Mouse (Mus musculus): ENCODE measurements around the gene Myo1e. TPM values are rescaled to one million over a fixed set of nuclear protein-coding genes. Genes with fewer than 3 reads are reported as not detected.

Gene Myo1e
- polyA plus RNA-seq (2012; rRNA removed) (0.83 and 1.1 TPM in 2 replicates), polyA plus RNA-seq (2014; fragmentation: Nextera tagmentation; extraction: Ambion mirVana) (1.8 and 2.3 TPM in 2 replicates)

DNA sequence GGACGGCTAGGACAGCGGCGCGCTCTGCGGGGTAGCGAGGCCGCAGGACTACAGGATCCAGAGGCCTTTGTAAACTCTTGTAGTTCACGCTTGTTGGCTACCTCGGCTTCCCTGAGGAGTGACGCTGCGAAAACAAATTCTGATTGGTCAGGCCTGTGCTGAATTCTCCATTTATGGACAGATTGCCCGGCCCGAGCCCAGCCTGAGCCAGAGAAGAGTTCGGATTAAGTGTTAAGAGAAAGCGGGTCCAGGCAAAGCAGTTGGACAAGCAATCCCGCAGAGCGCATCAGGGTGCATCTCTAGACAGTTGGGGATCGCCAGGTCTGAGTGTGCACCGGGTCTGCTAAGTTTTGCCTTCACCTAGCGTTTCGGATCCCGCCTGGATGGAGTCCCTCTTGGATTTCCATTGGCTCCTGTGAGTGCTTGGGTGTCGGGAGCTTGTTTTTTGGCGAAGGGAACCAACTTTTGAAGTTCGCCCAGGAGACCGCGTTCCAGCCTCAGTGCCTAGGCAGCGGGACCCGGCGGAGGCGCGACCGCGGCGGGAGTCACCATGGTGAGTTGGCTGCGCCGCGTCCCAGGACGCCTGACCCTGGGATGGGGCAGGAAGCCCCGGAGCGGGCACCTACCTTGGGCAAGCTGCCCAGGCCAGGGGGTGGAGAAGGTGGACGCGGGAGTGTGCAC, at the start of gene Myo1e:
TSS of gene Myo1e (plus strand) at position 200 of the 681 bp plus-strand sequence.
- Histone ChIP-seq H3K36me3 (replicated peaks; ENCODE audit: control insufficient read depth, insufficient read depth, low read depth) (no peaks in the 10 kb centered on the region), H3K27ac (no peak within 1 kb of the TSS), H3K4me1 (replicated peaks; ENCODE audit: control insufficient read depth in 2 of 2, insufficient read depth in 2 of 2, low read length in 1 of 2) (peaks cover 0 to 3% of the 10 kb centered on the region in 2 experiments; a peak in 1 of 4 replicates), H3K27me3 (ENCODE audit: control insufficient read depth, insufficient read depth, low read length) (peaks cover 27% of the 10 kb centered on the region), H3K4me3 (ENCODE audit: insufficient read depth in 1 of 2, low read depth in 2 of 2, low read length in 2 of 2) (peak within 1 kb of the TSS; percentile 54 to 63), H3K9ac (replicated peaks) (no peak within 1 kb of the TSS; the same call in none of the 2 replicates), H3K4me2 (ENCODE audit: low read depth) (peak within 1 kb of the TSS; percentile 59), H3K9me3 (ENCODE audit: control insufficient read depth, low read length) (no peaks in the 10 kb centered on the region)
- peak; percentile 80 for ATAC-seq (ENCODE audit: insufficient read depth)
- WGBS (ENCODE audit: insufficient replicate concordance) = under 1% methylated on average over 43 of the region's 43 CpGs
- TF ChIP-seq EP300 (IDR thresholded peaks at IDR 0.05; ENCODE audit: low read depth) = no peak
- TF ChIP-seq CTCF (IDR thresholded peaks at IDR 0.05; ENCODE audit: low read depth) = no peak
- DNase-seq (ENCODE audit: low read depth in 3 of 3, low spot score in 3 of 3) = peak; percentile 41 to 51 (median 43)

- no peak overlapping the region for H3K4me3 ChIP-seq (ENCODE audit: insufficient read depth in 1 of 2, low read depth in 2 of 2, low read length in 2 of 2)
- ATAC-seq (ENCODE audit: insufficient read depth) (no peak), DNase-seq (ENCODE audit: low read depth in 3 of 3, low spot score in 3 of 3) (no peak)
- no peaks in the 10 kb centered on the region for H3K9me3 ChIP-seq (ENCODE audit: control insufficient read depth, low read length)
- H3K36me3 ChIP-seq (replicated peaks; ENCODE audit: control insufficient read depth, insufficient read depth, low read depth) = no peaks in the 10 kb centered on the region
- H3K4me1 ChIP-seq (replicated peaks; ENCODE audit: control insufficient read depth in 2 of 2, insufficient read depth in 2 of 2, low read length in 1 of 2) = no peaks in the 10 kb centered on the region
- no peak overlapping the region for H3K4me2 ChIP-seq (ENCODE audit: low read depth)
- no peaks in the 10 kb centered on the region for H3K27me3 ChIP-seq (ENCODE audit: control insufficient read depth, insufficient read depth, low read length)
- H3K9ac ChIP-seq (replicated peaks) = no peak overlapping the region
- no peak for TF ChIP-seq CTCF (IDR thresholded peaks at IDR 0.05; ENCODE audit: low read depth)
- TF ChIP-seq EP300 (IDR thresholded peaks at IDR 0.05; ENCODE audit: low read depth) = no peak
- H3K27ac ChIP-seq = no peak overlapping the region
- WGBS (ENCODE audit: insufficient replicate concordance) = 65% methylated on average over 10 of the region's 10 CpGs
Measured at GRCm38 (mm10) chr9:70160071-70160470, 47.1 kb upstream of the Myo1e start.

DNA sequence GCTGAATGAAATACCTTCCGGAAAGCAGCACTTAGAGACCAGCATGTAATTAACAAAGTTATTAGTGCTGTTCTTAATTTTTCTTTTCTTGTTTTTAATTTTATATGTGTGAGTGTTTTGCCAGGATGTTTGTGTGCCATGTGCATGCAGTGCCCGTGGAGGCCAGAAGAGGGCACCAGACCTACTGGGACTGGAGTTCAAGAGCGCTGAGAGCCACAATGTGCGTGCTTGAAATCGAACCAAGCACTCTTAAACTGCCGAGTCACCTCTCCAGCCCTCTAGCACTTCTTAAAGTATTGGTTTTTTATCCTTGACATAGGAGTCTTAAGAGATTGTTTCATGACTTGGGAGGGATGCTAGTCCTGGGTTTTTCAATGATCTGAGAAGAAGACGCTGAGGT, 38.2 kb upstream of the Myo1e start:
- Histone ChIP-seq H3K27me3 (ENCODE audit: control insufficient read depth, insufficient read depth, low read length) (no peaks in the 10 kb centered on the region), H3K4me1 (replicated peaks; ENCODE audit: control insufficient read depth in 2 of 2, insufficient read depth in 2 of 2, low read length in 1 of 2) (no peaks in the 10 kb centered on the region), H3K4me2 (ENCODE audit: low read depth) (no peak overlapping the region), H3K27ac (no peak overlapping the region), H3K9me3 (ENCODE audit: control insufficient read depth, low read length) (no peaks in the 10 kb centered on the region), H3K4me3 (ENCODE audit: insufficient read depth in 1 of 2, low read depth in 2 of 2, low read length in 2 of 2) (no peak overlapping the region), H3K9ac (replicated peaks) (no peak overlapping the region), H3K36me3 (replicated peaks; ENCODE audit: control insufficient read depth, insufficient read depth, low read depth) (no peaks in the 10 kb centered on the region)
- TF ChIP-seq CTCF (IDR thresholded peaks at IDR 0.05; ENCODE audit: low read depth) (peak; percentile 77), EP300 (IDR thresholded peaks at IDR 0.05; ENCODE audit: low read depth) (no peak)
- WGBS (ENCODE audit: insufficient replicate concordance) = 71% methylated on average over 7 of the region's 7 CpGs
- no peak for ATAC-seq (ENCODE audit: insufficient read depth)
- no peak for DNase-seq (ENCODE audit: low read depth in 3 of 3, low spot score in 3 of 3)

DNA sequence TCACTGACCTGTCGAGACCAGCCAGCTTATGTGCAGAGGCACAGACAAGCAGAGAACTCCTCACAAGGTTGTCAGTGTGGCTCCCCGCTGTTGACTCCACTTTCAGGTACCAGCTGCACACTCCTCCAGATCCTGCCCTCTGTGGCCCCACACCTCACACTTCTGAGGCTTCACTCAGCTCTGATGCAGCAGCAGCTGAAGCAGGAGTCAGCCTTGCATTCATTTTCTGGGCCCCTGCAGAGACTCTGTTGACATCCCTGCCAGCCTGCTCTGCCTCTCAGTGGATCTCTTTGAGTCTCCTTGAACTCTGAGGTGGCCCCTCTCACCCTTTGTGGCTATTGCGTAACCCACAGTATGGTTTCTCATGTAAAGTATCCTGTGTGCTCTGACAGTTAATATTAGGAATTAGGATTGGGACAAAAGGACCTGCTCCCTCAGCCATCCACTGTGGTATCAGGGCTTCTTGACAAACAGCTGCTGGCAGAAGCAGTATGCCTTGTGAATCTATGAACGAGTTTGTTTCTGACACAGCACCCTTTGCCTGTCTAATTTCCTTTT, 32.8 kb upstream of the Myo1e start:
- Histone ChIP-seq H3K9ac (replicated peaks) (no peak overlapping the region), H3K9me3 (ENCODE audit: control insufficient read depth, low read length) (no peaks in the 10 kb centered on the region), H3K27ac (no peak overlapping the region), H3K4me3 (ENCODE audit: insufficient read depth in 1 of 2, low read depth in 2 of 2, low read length in 2 of 2) (no peak overlapping the region), H3K27me3 (ENCODE audit: control insufficient read depth, insufficient read depth, low read length) (no peaks in the 10 kb centered on the region), H3K36me3 (replicated peaks; ENCODE audit: control insufficient read depth, insufficient read depth, low read depth) (no peaks in the 10 kb centered on the region), H3K4me1 (replicated peaks; ENCODE audit: control insufficient read depth in 2 of 2, insufficient read depth in 2 of 2, low read length in 1 of 2) (no peaks in the 10 kb centered on the region), H3K4me2 (ENCODE audit: low read depth) (no peak overlapping the region)
- DNase-seq (ENCODE audit: low read depth in 3 of 3, low spot score in 3 of 3) = no peak
- no peak for ATAC-seq (ENCODE audit: insufficient read depth)
- WGBS (ENCODE audit: insufficient replicate concordance) = 54% methylated on average over 4 of the region's 4 CpGs
- TF ChIP-seq EP300 (IDR thresholded peaks at IDR 0.05; ENCODE audit: low read depth) (no peak), CTCF (IDR thresholded peaks at IDR 0.05; ENCODE audit: low read depth) (no peak)

- H3K36me3 ChIP-seq (replicated peaks; ENCODE audit: control insufficient read depth, insufficient read depth, low read depth) = no peaks in the 10 kb centered on the region
- H3K27ac ChIP-seq = no peak overlapping the region
- TF ChIP-seq EP300 (IDR thresholded peaks at IDR 0.05; ENCODE audit: low read depth) = no peak
- no peak for TF ChIP-seq CTCF (IDR thresholded peaks at IDR 0.05; ENCODE audit: low read depth)
- H3K4me2 ChIP-seq (ENCODE audit: low read depth) = no peak overlapping the region
- ATAC-seq (ENCODE audit: insufficient read depth) = no peak
- 42% methylated on average over 6 of the region's 6 CpGs for whole genome bisulfite sequencing (ENCODE audit: insufficient replicate concordance)
- H3K4me1 ChIP-seq (replicated peaks; ENCODE audit: control insufficient read depth in 2 of 2, insufficient read depth in 2 of 2, low read length in 1 of 2) = no peaks in the 10 kb centered on the region
- H3K9ac ChIP-seq (replicated peaks) = no peak overlapping the region
- no peak for DNase-seq (ENCODE audit: low read depth in 3 of 3, low spot score in 3 of 3)
- H3K4me3 ChIP-seq (ENCODE audit: insufficient read depth in 1 of 2, low read depth in 2 of 2, low read length in 2 of 2) = no peak overlapping the region
- H3K27me3 ChIP-seq (ENCODE audit: control insufficient read depth, insufficient read depth, low read length) = no peaks in the 10 kb centered on the region
- H3K9me3 ChIP-seq (ENCODE audit: control insufficient read depth, low read length) = no peaks in the 10 kb centered on the region
Measured at GRCm38 (mm10) chr9:70174896-70175295, 32.3 kb upstream of the Myo1e start.
